Mouse (Mus musculus): ENCODE measurements around the gene Ly9. TPM values are rescaled to one million over a fixed set of nuclear protein-coding genes. Genes with fewer than 3 reads are reported as not detected.

The Ly9 gene
- polyA plus RNA-seq (2015; fragmentation: Nextera tagmentation; extraction: Ambion mirVana): 0.22 and 0.26 TPM in 2 replicates

DNA sequence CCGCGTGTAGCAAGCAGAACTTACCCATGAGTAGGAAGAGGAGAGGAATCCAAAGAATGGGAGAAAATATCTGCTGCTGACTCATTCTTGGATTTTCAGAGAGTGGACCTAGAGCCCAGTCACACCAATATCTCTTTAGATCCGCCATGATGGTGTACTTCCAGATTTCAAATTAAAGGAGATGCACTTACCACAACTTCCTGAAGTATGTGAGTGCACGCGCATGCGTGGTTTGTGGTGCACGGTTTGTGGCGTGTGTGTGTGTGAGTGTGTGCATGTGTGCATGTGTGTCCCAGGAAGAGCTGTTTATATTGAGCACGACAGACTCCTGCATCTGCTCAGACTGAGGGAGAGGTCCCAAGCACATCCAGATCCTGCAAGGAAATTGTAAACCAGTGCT lies at the start of gene Ly9:
Ly9 (minus strand) TSS at position 235 of the 400 bp plus-strand sequence.

DNA sequence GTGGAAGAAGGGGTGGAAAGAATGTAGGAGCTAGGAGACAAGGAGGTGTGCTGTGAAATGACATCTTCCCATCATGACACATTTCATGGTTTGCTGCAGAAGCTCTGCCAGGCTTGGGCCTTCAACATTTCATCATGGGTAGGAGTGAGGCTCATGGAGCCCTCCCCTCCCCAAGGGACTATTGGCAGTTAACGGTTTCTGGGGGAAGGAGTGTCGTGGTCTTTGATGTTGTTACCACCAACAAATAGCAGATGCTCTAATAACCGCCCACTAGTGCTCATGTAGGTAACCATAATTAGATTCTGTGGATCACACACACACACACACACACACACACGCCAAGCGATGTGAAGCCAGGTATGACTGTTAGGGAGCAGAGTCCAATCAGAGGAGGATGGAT lies 45.5 kb upstream of the Ly9 start, which contains the start of gene Slamf7:
Slamf7 (minus strand) TSS at position 302 of the 400 bp plus-strand sequence.

DNA sequence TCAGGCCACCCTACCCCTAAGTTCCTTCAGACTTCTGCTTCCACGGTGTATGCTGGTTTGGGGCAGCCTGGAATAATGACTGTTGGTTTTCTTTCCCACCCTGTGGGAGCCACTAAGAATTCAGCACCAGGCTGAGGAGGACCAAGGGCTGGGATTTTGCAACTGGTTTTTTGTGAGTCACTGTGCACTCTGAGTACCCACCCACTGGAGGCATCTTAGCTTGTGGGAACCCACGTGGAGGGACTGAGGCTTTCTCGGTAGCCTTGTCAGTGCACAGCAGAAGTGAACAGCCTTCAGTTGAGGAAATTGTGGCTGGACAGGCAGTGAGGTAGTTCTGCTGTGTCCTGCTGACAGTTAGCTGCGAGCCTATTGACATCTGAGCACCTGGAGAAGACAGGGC lies 48.3 kb downstream of the Ly9 start, which contains the start of gene Cd244a:
Cd244a (plus strand) TSS at position 296 of the 400 bp plus-strand sequence.

Small RNA genes within 50 kb of the gene (microRNA-seq; reads per million reads assigned to microRNA genes)
- not detected for gene Mir7683

Other genes starting within 250 kb of the Ly9 start
- 6.6 and 7.4 TPM in 2 replicates for gene Klhdc9, start 246.6 kb downstream of the Ly9 start, polyA plus RNA-seq (2015; fragmentation: Nextera tagmentation; extraction: Ambion mirVana)
- 5.5 and 6.8 TPM in 2 replicates for gene Nectin4, start 237.3 kb downstream of the Ly9 start, polyA plus RNA-seq (2015; fragmentation: Nextera tagmentation; extraction: Ambion mirVana)
- gene Arhgap30, start 218.5 kb downstream of the Ly9 start, polyA plus RNA-seq (2015; fragmentation: Nextera tagmentation; extraction: Ambion mirVana): 0.90 and 0.92 TPM in 2 replicates
- gene Usf1, start 196.1 kb downstream of the Ly9 start, polyA plus RNA-seq (2015; fragmentation: Nextera tagmentation; extraction: Ambion mirVana): 116 and 119 TPM in 2 replicates
- 2.3 and 2.7 TPM in 2 replicates for gene Tstd1, start 188.5 kb downstream of the Ly9 start, polyA plus RNA-seq (2015; fragmentation: Nextera tagmentation; extraction: Ambion mirVana)
- gene F11r, start 169.9 kb downstream of the Ly9 start, polyA plus RNA-seq (2015; fragmentation: Nextera tagmentation; extraction: Ambion mirVana): 16.2 and 18.1 TPM in 2 replicates
- 24.2 and 25.4 TPM in 2 replicates for gene Alyref2, start 103.9 kb downstream of the Ly9 start, polyA plus RNA-seq (2015; fragmentation: Nextera tagmentation; extraction: Ambion mirVana)
- gene Itln1, start 72.1 kb downstream of the Ly9 start, polyA plus RNA-seq (2015; fragmentation: Nextera tagmentation; extraction: Ambion mirVana): not detected in 2 replicates
- 0.13 TPM in 1 of 2 replicates, not detected in the other for gene Cd244a, start 48.2 kb downstream of the Ly9 start, polyA plus RNA-seq (2015; fragmentation: Nextera tagmentation; extraction: Ambion mirVana)
- gene Slamf7, start 45.6 kb upstream of the Ly9 start, polyA plus RNA-seq (2015; fragmentation: Nextera tagmentation; extraction: Ambion mirVana): not detected in 2 replicates
- gene Cd48, start 74.6 kb upstream of the Ly9 start, polyA plus RNA-seq (2015; fragmentation: Nextera tagmentation; extraction: Ambion mirVana): 1.4 and 1.6 TPM in 2 replicates
- 0.14 TPM in 2 replicates for gene Slamf1, start 159.7 kb upstream of the Ly9 start, polyA plus RNA-seq (2015; fragmentation: Nextera tagmentation; extraction: Ambion mirVana)
- 2.2 and 3.2 TPM in 2 replicates for gene Cd84, start 232.3 kb upstream of the Ly9 start, polyA plus RNA-seq (2015; fragmentation: Nextera tagmentation; extraction: Ambion mirVana)

Measured in neural tube, postnatal 0 days (tissue).